Mouse (Mus musculus) ES-Bruce4 (cell line): Measurements from ENCODE around the gene Kcnab3.

ENCODE experiments used
- CTCF ChIP-seq: IDR thresholded peaks from one replicate; pipeline ENCODE4 v1.8.1; 2011; ENCODE audit warnings: low read depth, low read length
- EP300 ChIP-seq: IDR thresholded peaks from 2 replicates; pipeline ENCODE4 v1.6.1; 2011; ENCODE audit warnings: low read depth, low read length; ENCODE audit not compliant: insufficient read depth
- POLR2A ChIP-seq: IDR thresholded peaks from one replicate; pipeline ENCODE4 v1.8.1; 2011; ENCODE audit warnings: low read length; ENCODE audit not compliant: insufficient read depth

GRCm38 (mm10) chr11:69357690-69358089 is 31.6 kb downstream of the Kcnab3 start:
- TF ChIP-seq POLR2A (no peak), CTCF (no peak), EP300 (no peak)
